Mouse (Mus musculus) MEL (cell line): ENCODE measurements around the gene Tbc1d2.
"Not testable (repeated sequence)": the region's sequence is repeated elsewhere in the genome, so short reads cannot be mapped to it uniquely, and the experiment has no call there.

Source experiments
- GATA1 ChIP-seq: IDR thresholded peaks from 2 replicates; pipeline ENCODE4 v1.6.1; 2011; ENCODE audit warnings: low read depth, low read length, improper control_type of control experiment
- ZNF384 ChIP-seq: IDR thresholded peaks from 2 replicates; pipeline ENCODE4 v1.6.1; 2012; ENCODE audit warnings: low read depth, mild to moderate bottlenecking, inconsistent platforms, low read length, improper control_type of control experiment

- TF ChIP-seq GATA1, ZNF384: not testable (repeated sequence)
Measured at GRCm38 (mm10) chr4:46584084-46584483, 65.9 kb downstream of the Tbc1d2 start.
